Mouse (Mus musculus) C2C12 (cell line): ENCODE measurements around the gene Ctsk.

Experiments
- CEBPB ChIP-seq: IDR thresholded peaks from one replicate; pipeline ENCODE4 v1.6.1; 2011; ENCODE audit warnings: low read depth, mild to moderate bottlenecking, control low read depth, moderate library complexity
- CTCF ChIP-seq: IDR thresholded peaks from one replicate; pipeline ENCODE4 v1.5.1; 2011; ENCODE audit not compliant: control insufficient read depth, insufficient read depth, insufficient read length
- MAX ChIP-seq: IDR thresholded peaks from one replicate; pipeline ENCODE4 v1.6.1; 2011; ENCODE audit warnings: mild to moderate bottlenecking, control low read depth
- MYOD1 ChIP-seq: IDR thresholded peaks from one replicate; pipeline ENCODE4 v1.6.1; 2011; ENCODE audit warnings: low read depth; ENCODE audit not compliant: control insufficient read depth, insufficient read length
- MYOG ChIP-seq: IDR thresholded peaks from one replicate; pipeline ENCODE4 v1.6.1; 2011; ENCODE audit not compliant: control insufficient read depth, insufficient read length; ENCODE audit errors: extremely low read depth
- USF1 ChIP-seq: IDR thresholded peaks from one replicate; pipeline ENCODE4 v1.6.1; 2011; ENCODE audit warnings: low read depth, mild to moderate bottlenecking, control low read depth, moderate library complexity

GRCm38 (mm10) chr3:95531025-95531424 is 32.0 kb downstream of the Ctsk start:
- no peak for TF ChIP-seq MYOG
- TF ChIP-seq CTCF = no peak
- TF ChIP-seq MAX = no peak
- TF ChIP-seq MYOD1 = no peak
- no peak for TF ChIP-seq USF1
- TF ChIP-seq CEBPB = no peak
